Mouse (Mus musculus): Measurements from ENCODE around the gene Naxd. TPM values are rescaled to one million over a fixed set of nuclear protein-coding genes. Genes with fewer than 3 reads are reported as not detected.

The Naxd gene
- 125 and 132 TPM in 2 replicates for polyA plus RNA-seq (2015; fragmentation: Nextera tagmentation; extraction: Ambion mirVana)

- Histone ChIP-seq H3K27me3 (ENCODE audit: insufficient read depth, low read length) (no peaks in the 10 kb centered on the region), H3K36me3 (ENCODE audit: insufficient read depth, low read length) (no peaks in the 10 kb centered on the region), H3K9ac (replicated peaks; ENCODE audit: low read length) (peak within 1 kb of the TSS; percentile 92), H3K4me2 (replicated peaks; ENCODE audit: low read depth, low read length) (peak within 1 kb of the TSS; percentile 64), H3K4me3 (ENCODE audit: low read length) (peak within 1 kb of the TSS; percentile 95), H3K4me1 (ENCODE audit: insufficient read depth, low read length) (peaks cover 18% of the 10 kb centered on the region), H3K27ac (ENCODE audit: low read length) (peak within 1 kb of the TSS; percentile 67), H3K9me3 (ENCODE audit: low read length) (no peaks in the 10 kb centered on the region)
- WGBS = 3% methylated on average over 66 of the region's 73 CpGs
- ATAC-seq (ENCODE audit: low FRiP score, low TSS enrichment) = peak; percentile 98
Measured at GRCm38 (mm10) chr8:11497017-11497990, at the start of gene Naxd. Naxd (plus strand) TSS chr8:11497506.

GRCm38 (mm10) chr8:11447910-11448570 is 49.3 kb upstream of the Naxd start:
- Histone ChIP-seq H3K4me1 (ENCODE audit: insufficient read depth, low read length) (peaks cover 24% of the 10 kb centered on the region), H3K9ac (replicated peaks; ENCODE audit: low read length) (no peak overlapping the region), H3K9me3 (ENCODE audit: low read length) (no peaks in the 10 kb centered on the region), H3K27ac (ENCODE audit: low read length) (no peak overlapping the region), H3K4me3 (ENCODE audit: low read length) (no peak overlapping the region), H3K4me2 (replicated peaks; ENCODE audit: low read depth, low read length) (no peak overlapping the region), H3K36me3 (ENCODE audit: insufficient read depth, low read length) (peaks cover 54% of the 10 kb centered on the region), H3K27me3 (ENCODE audit: insufficient read depth, low read length) (no peaks in the 10 kb centered on the region)
- no peak for ATAC-seq (ENCODE audit: low FRiP score, low TSS enrichment)
- 89% methylated on average over 23 of the region's 23 CpGs for WGBS

GRCm38 (mm10) chr8:11450184-11451113 is 46.9 kb upstream of the Naxd start:
- no peaks in the 10 kb centered on the region for H3K9me3 ChIP-seq (ENCODE audit: low read length)
- H3K9ac ChIP-seq (replicated peaks; ENCODE audit: low read length) = no peak overlapping the region
- H3K36me3 ChIP-seq (ENCODE audit: insufficient read depth, low read length) = peaks cover 30% of the 10 kb centered on the region
- WGBS = 26% methylated on average over 8 of the region's 8 CpGs
- H3K27me3 ChIP-seq (ENCODE audit: insufficient read depth, low read length) = no peaks in the 10 kb centered on the region
- peak overlapping the region; percentile 59 for H3K27ac ChIP-seq (ENCODE audit: low read length)
- peaks cover 24% of the 10 kb centered on the region for H3K4me1 ChIP-seq (ENCODE audit: insufficient read depth, low read length)
- peak; percentile 82 for ATAC-seq (ENCODE audit: low FRiP score, low TSS enrichment)
- H3K4me2 ChIP-seq (replicated peaks; ENCODE audit: low read depth, low read length) = no peak overlapping the region
- no peak overlapping the region for H3K4me3 ChIP-seq (ENCODE audit: low read length)

- Histone ChIP-seq H3K27ac (ENCODE audit: low read length) (peak overlapping the region; percentile 59; the same call in 1 of the 2 replicates), H3K4me2 (replicated peaks; ENCODE audit: low read depth, low read length) (no peak overlapping the region), H3K27me3 (ENCODE audit: insufficient read depth, low read length) (no peaks in the 10 kb centered on the region), H3K9me3 (ENCODE audit: low read length) (no peaks in the 10 kb centered on the region), H3K36me3 (ENCODE audit: insufficient read depth, low read length) (peaks cover 17% of the 10 kb centered on the region), H3K9ac (replicated peaks; ENCODE audit: low read length) (no peak overlapping the region), H3K4me1 (ENCODE audit: insufficient read depth, low read length) (peaks cover 24% of the 10 kb centered on the region), H3K4me3 (ENCODE audit: low read length) (no peak overlapping the region)
- WGBS = 88% methylated on average over 1 of the region's 1 CpGs
- ATAC-seq (ENCODE audit: low FRiP score, low TSS enrichment) = no peak
Measured at GRCm38 (mm10) chr8:11452152-11452551, 45.2 kb upstream of the Naxd start.

- no peak for ATAC-seq (ENCODE audit: low FRiP score, low TSS enrichment)
- Histone ChIP-seq H3K27me3 (ENCODE audit: insufficient read depth, low read length) (no peaks in the 10 kb centered on the region), H3K9ac (replicated peaks; ENCODE audit: low read length) (no peak overlapping the region), H3K4me1 (ENCODE audit: insufficient read depth, low read length) (peaks cover 27% of the 10 kb centered on the region), H3K4me2 (replicated peaks; ENCODE audit: low read depth, low read length) (no peak overlapping the region), H3K9me3 (ENCODE audit: low read length) (no peaks in the 10 kb centered on the region), H3K4me3 (ENCODE audit: low read length) (no peak overlapping the region), H3K36me3 (ENCODE audit: insufficient read depth, low read length) (peaks cover 13% of the 10 kb centered on the region), H3K27ac (ENCODE audit: low read length) (peak overlapping the region; percentile 59; the same call in 1 of the 2 replicates)
- WGBS = 69% methylated on average over 3 of the region's 3 CpGs
Measured at GRCm38 (mm10) chr8:11452559-11452958, 44.7 kb upstream of the Naxd start.

DNA sequence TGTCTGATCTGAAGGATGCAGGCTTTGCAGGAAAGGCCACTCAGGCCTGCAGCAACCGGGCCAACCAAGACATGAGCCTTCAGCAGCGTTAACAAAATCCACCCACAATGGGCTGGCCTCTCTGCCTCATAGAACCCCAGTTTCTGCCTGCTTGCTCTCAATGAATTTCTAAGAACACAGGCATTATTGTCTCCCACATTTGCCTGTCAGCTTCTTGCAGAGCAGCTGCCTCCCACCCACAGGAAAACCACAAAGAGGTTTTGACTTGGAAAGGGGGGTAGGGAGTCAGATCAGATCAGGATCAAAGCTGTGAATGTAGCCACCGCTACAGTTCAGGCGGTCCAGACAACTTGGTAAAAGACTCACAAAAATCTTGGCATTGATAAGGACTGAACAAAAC is 44.3 kb upstream of the Naxd start:
- Histone ChIP-seq H3K27ac (ENCODE audit: low read length) (peak overlapping the region; percentile 59; the same call in 1 of the 2 replicates), H3K36me3 (ENCODE audit: insufficient read depth, low read length) (peaks cover 9% of the 10 kb centered on the region), H3K4me3 (ENCODE audit: low read length) (no peak overlapping the region), H3K9me3 (ENCODE audit: low read length) (no peaks in the 10 kb centered on the region), H3K4me2 (replicated peaks; ENCODE audit: low read depth, low read length) (no peak overlapping the region), H3K9ac (replicated peaks; ENCODE audit: low read length) (no peak overlapping the region), H3K4me1 (ENCODE audit: insufficient read depth, low read length) (peaks cover 31% of the 10 kb centered on the region), H3K27me3 (ENCODE audit: insufficient read depth, low read length) (no peaks in the 10 kb centered on the region)
- no peak for ATAC-seq (ENCODE audit: low FRiP score, low TSS enrichment)
- WGBS = 61% methylated on average over 4 of the region's 4 CpGs

DNA sequence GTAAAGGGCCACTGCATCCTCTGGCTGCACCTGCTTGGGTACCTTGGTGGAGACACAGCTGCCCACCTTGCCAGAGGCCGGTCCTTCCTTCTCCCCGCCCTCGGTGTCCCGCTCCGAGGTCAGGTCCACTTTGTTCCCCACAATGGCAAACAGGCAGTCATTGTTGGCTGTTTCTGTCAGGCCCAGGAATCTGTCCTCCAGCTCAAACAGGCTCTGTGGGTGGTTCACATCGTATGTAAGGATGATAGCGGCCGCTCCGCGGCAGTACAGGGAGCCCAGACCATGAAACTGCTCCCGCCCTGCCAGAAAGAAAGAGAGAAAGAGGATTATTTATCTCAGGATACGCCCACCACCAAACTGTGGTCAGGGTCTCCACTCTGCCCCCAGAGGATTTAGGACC is 43.1 kb upstream of the Naxd start:
- 65% methylated on average over 12 of the region's 12 CpGs for WGBS
- no peaks in the 10 kb centered on the region for H3K36me3 ChIP-seq (ENCODE audit: insufficient read depth, low read length)
- H3K4me1 ChIP-seq (ENCODE audit: insufficient read depth, low read length) = peaks cover 44% of the 10 kb centered on the region
- H3K4me3 ChIP-seq (ENCODE audit: low read length) = no peak overlapping the region
- H3K9ac ChIP-seq (replicated peaks; ENCODE audit: low read length) = no peak overlapping the region
- no peak for ATAC-seq (ENCODE audit: low FRiP score, low TSS enrichment)
- H3K27me3 ChIP-seq (ENCODE audit: insufficient read depth, low read length) = no peaks in the 10 kb centered on the region
- no peaks in the 10 kb centered on the region for H3K9me3 ChIP-seq (ENCODE audit: low read length)
- no peak overlapping the region for H3K4me2 ChIP-seq (replicated peaks; ENCODE audit: low read depth, low read length)
- H3K27ac ChIP-seq (ENCODE audit: low read length) = no peak overlapping the region; the same call in 1 of the 2 replicates

DNA sequence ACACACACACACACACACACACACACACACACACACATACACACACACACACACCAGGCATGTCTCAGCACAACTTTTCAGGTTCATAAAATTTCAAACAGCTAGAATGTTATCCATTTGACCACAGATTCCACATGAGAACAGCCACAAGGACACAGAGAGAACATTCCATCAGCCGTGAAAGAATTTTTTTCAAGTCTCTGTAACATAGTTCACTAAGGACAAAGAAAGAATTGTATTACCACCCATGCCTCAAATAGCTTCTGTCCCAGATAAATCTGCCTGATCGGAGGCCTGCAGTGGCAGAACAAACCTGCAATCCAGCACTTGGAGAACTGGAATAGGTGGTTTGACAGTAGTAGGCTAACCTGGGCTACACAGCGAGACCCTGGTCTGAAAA is 40.0 kb upstream of the Naxd start:
- H3K4me1 ChIP-seq (ENCODE audit: insufficient read depth, low read length) = peaks cover 43% of the 10 kb centered on the region
- H3K9ac ChIP-seq (replicated peaks; ENCODE audit: low read length) = no peak overlapping the region
- peak overlapping the region; percentile 89 for H3K27ac ChIP-seq (ENCODE audit: low read length)
- no peaks in the 10 kb centered on the region for H3K27me3 ChIP-seq (ENCODE audit: insufficient read depth, low read length)
- WGBS = 65% methylated on average over 3 of the region's 3 CpGs
- ATAC-seq (ENCODE audit: low FRiP score, low TSS enrichment) = no peak
- H3K4me3 ChIP-seq (ENCODE audit: low read length) = no peak overlapping the region
- no peak overlapping the region for H3K4me2 ChIP-seq (replicated peaks; ENCODE audit: low read depth, low read length)
- H3K9me3 ChIP-seq (ENCODE audit: low read length) = no peaks in the 10 kb centered on the region
- no peaks in the 10 kb centered on the region for H3K36me3 ChIP-seq (ENCODE audit: insufficient read depth, low read length)

All from kidney, embryonic 16.5 days (tissue).